Mouse (Mus musculus) ES-CJ7 (cell line): Measurements from ENCODE around the gene Igsf21.

Source experiments
- DNase-seq: peaks from one replicate; pipeline ENCODE4 v3.0.0; 2011; ENCODE audit warnings: low read depth, low spot score

Igsf21 gene

DNA sequence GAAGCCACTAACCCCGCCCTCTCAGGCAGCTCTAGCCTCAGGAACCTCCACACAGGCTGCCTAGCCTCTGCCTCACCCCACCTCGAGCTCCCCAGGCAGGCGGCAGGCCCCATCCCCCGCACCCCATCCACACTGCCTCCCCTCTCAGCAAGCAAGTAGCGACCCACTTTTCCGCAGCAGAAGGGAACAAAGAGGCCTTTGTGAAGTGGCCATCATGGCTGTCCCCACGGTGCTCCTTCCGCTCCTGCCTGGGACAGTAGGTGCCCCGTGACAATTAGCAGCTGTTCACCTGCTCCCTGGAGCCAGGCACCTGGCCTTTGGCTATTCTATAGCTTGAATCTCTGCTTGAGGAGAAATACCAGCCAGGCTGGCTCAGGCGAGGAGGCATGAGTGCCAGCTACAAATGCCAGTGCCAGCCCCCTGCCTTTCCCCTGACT lies 9.3 kb downstream of the Igsf21 start:
- DNase-seq = no peak

GRCm38 (mm10) chr4:140235361-140236153 lies 11.0 kb downstream of the Igsf21 start:
- no peak for DNase-seq

DNA sequence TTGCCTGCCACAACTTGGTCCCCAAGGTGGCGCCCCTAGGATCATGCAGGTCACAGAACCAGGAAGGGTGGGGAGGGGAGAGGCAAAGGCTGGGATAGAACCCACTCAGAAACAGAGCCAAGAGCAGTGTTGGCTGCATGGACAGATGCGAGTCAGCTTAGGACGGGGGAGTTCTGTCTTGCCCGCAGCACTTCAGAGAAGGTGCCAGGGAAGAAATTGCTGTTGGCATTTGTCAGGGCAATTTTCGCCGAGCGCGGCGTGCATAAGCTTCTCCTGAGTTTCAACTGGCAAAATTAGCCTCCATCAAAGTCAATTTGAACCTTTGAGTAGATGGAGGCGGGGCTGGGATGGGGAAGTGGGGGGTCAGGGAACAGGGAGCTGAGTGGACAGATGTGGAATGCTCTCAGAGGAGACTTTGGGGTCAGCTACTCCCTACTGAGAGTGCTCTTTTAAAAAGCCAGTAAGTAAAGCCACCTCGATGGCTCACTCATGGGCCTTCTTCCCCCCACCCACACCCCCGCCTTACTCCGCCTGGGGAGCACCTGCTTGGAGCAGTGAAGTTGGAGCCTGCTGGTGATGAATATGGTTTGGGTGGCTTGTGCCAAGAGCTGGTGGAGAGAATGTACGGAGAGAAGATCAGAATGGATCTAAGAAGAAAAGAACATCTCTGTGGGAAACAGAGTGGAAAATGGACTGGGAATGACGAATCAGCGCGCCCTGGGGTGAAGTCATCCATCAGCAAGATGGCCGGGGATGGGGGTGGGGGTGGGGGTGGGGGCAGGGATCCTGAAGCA lies 12.0 kb downstream of the Igsf21 start:
- DNase-seq = no peak

DNA sequence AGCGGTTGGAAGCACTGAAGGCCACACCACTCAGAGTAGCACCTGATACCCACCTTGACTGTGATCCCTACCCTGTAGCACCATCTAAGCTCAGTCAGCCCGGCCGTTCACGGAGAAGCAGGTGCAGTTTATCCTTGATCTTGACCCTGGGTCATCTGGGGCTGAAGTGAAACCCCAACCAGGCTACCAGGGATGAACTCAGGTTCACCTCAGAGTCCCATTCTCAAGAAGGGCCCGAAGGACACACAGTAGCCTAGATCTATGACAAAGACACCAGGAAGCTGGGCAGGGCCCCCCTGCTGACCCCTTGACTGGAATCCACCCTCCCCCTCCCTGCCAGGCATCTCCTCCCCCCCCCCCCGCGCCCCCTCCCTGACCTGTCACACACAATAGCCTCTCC lies 18.7 kb downstream of the Igsf21 start:
- DNase-seq = peak; percentile 61

- no peak for DNase-seq
Measured at GRCm38 (mm10) chr4:140225204-140225603, 21.4 kb downstream of the Igsf21 start.

DNA sequence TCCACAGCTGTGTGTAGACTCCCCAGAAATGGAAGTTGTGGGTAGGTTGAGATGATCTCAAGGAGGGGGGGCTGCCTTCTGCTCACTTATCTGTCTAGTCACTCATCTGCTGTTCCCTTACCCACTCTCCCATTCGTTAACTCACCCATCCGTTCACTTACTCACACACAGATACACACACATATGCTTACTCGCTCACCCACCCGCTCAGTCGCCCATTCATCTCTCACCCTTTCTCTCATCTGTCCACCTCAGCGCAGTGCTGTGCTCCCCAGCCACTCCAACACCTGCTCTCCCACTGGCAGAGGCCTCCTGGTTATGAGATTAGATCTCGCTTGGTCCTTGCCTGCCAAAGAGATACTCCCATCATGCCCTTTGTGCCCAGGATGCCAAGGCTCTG lies 22.1 kb downstream of the Igsf21 start:
- DNase-seq = no peak

- DNase-seq = no peak
Measured at GRCm38 (mm10) chr4:140223067-140223466, 23.5 kb downstream of the Igsf21 start.

DNA sequence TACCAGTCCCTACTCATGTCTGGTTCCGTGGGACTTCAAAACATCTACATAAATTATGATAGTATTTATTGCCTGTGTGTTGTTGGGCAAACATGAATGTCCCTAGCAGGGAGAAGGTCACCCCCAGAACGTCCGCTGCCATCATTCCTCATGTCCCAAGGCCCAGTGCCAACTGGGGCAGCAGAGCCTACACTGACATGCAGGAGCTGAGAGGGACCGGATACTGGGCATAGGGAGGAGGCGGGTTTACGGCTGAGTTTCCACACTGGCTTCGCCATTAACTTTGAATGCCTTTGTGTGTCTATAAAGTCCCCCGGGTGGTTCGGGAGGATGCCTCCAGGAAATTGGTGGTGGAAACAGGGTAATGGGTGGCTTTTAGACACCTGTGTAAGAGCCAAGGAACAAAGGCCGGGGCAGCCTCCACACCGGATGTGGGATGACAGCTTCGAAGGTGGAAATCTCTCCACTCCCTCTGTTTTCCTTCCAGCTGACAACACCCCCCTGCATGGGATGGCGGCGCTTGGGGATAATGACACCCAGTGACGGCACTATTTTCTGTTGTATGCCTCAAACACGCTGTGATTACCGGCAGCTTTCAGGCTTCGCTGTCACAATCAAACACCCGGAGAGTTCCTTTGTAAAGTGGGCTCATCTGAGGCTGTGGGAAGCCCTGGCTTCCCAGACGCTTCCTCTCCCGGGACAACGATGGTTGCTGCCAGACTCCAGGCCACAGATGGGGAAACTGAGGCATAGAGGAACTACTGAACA lies 26.1 kb downstream of the Igsf21 start:
- DNase-seq = peak; percentile 40

GRCm38 (mm10) chr4:140218853-140219852 lies 27.4 kb downstream of the Igsf21 start:
- DNase-seq = peak; percentile 92

DNA sequence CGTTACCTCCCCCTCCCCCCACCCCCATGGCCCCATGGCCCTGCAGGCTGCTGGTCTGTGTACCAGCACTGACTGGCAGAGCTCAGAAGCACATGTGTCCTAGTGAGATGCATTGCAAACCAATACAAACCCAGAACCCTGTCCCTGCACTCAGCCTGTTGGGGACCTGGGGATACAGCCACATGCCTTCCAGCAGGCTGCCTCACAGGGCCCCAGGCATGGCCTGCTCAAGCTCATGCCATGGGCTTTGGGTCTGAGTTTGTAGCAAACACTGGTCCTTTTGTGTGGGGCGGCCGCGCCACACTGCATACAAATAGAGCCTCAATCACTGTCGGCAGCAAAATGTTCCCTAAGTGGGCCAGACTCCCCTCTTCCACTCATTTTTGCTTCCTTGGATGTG lies 28.2 kb downstream of the Igsf21 start:
- no peak for DNase-seq

GRCm38 (mm10) chr4:140217934-140218333 lies 28.6 kb downstream of the Igsf21 start:
- DNase-seq = no peak

DNA sequence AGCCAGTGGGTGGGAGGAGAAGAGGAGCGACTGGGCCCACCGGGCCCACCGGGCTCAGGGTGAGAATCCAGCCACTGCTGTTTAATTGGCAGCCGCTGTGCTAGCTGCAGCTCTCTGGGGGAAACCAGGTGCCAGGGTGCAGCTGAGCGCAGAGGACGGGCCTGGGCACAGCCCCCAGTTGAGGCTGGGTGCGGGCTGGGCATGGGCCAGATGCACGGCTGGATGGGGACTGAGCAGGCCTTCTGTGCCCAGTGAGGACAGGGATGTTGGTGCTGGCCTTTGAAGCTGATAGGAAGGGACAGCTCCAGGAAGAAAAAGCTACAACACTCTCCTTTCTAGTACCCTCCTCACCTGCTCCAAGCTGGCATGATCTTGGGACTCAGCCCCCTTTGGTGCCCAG lies 30.5 kb downstream of the Igsf21 start:
- DNase-seq = no peak

- peak; percentile 60 for DNase-seq
Measured at GRCm38 (mm10) chr4:140215205-140215604, 31.4 kb downstream of the Igsf21 start.

- DNase-seq = peak; percentile 33
Measured at GRCm38 (mm10) chr4:140214406-140214805, 32.2 kb downstream of the Igsf21 start.

DNA sequence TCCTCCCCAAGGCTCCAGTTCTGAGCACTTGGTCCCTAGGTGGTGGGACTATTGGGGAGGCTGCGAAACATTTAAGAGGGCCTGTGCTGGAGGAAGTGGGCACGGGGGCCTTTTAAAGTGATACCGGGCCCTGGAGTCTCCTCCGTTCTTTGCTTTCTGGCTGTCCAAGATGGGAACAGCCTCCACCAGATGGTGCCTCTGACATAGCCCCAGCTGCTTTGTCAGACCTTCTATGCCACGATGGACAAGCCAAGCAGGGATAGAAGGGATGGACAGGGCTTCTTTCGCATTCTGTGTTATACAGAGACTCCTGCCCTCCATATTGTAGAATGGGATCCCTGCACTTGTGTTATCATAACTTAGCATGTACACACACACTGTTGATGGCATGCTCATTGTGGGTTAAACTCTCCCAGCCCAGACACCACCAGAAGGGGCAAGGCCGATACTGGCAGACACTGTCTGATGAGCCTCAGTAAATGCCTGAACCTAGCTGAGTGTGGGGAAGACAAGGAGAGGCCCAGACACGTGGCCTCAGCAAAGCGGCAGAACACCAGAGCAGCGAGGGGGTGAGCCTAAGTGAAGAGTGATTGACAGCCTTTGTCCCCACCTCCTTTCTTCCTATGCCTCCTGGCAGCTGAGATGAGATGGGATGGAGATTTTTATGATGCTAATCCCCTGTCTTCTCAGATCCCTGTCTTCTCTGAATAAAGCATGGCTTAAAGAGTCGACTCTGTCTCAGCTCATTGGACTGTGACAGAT lies 36.3 kb downstream of the Igsf21 start:
- no peak for DNase-seq

DNA sequence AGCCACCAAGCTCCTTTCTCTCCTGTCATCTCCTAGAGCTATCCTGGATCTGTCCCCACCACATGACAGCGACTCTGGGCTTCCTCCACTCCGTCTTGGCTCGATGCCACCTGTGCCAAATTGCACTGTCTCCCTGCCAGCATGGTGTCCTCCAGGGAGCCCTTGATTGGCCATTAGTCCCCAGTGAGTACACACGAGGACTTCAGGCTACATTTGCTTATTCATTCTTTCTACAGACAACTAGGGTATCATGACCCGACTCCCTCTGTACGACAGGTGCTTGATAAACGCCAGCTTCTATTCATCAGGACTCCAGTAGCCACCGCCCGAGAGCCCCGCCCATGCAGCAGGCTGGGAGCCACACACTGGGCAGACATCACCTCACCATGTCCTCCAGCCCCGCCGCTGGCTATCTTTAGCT lies 40.8 kb downstream of the Igsf21 start:
- peak; percentile 47 for DNase-seq

DNA sequence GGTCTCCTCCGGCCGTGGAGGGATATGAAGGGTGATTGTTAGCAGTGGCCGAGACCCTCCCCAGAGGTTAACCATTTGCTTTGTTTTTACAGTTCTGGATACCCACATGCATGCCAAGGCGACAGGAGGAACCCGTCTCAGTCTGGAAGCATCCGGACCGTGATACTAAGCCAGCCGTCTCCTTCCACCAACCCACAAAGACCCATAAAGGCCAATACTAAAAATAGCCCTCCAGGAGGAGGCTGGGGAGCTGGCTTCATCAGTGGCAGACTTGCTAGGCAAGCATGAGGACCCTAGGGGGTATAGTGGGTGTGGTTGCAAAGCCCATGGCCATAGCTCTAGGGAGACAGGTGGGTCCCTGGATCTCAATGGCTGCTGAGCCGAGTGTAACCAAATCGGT lies 41.8 kb downstream of the Igsf21 start:
- no peak for DNase-seq

- DNase-seq = no peak
Measured at GRCm38 (mm10) chr4:140203696-140204272, 42.8 kb downstream of the Igsf21 start.

DNA sequence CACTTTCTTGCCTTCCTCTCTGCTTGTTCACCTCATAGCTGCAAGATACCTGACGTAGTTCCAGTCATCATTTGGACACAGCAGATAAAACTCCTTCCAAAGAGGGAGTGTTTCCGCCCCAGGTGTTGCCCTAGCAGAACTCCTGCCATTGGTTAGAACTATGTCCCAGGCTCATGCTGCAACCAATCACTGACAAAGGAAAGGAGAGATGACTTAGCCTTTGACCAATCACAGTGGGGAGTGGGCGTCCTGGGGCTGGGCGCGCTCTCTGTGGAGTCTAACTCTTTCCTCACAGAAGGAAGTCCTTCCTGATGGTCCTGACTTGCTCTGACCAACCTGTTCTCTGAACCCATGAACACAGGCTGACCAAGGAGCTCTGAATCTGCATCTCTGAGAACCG lies 44.4 kb downstream of the Igsf21 start:
- peak; percentile 82 for DNase-seq

DNA sequence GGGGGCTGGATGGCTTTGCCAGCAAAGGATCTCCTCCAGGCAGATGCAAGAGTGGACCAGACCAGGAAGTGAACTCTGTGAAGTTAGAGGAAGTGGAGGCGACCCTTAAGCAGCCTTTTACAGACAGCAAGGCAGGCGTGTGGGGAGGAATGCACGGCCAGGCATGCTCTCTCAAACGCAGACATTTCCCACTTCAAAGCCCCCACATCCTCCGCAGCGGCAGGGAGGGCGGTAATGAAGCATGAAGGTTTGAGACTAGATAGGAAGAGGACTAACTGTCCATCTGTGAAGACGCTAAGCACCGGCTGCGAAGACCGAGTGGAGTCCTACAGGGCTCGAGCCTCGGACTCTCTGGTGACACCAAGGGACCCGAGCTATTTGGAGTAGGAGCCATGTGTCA lies 46.3 kb downstream of the Igsf21 start:
- no peak for DNase-seq
